Mouse (Mus musculus): Measurements from ENCODE around the gene Enc1. TPM values are rescaled to one million over a fixed set of nuclear protein-coding genes. Genes with fewer than 3 reads are reported as not detected.

Enc1 gene
- polyA plus RNA-seq (2015; fragmentation: Nextera tagmentation; extraction: Ambion mirVana) = 133 and 143 TPM in 2 replicates

DNA sequence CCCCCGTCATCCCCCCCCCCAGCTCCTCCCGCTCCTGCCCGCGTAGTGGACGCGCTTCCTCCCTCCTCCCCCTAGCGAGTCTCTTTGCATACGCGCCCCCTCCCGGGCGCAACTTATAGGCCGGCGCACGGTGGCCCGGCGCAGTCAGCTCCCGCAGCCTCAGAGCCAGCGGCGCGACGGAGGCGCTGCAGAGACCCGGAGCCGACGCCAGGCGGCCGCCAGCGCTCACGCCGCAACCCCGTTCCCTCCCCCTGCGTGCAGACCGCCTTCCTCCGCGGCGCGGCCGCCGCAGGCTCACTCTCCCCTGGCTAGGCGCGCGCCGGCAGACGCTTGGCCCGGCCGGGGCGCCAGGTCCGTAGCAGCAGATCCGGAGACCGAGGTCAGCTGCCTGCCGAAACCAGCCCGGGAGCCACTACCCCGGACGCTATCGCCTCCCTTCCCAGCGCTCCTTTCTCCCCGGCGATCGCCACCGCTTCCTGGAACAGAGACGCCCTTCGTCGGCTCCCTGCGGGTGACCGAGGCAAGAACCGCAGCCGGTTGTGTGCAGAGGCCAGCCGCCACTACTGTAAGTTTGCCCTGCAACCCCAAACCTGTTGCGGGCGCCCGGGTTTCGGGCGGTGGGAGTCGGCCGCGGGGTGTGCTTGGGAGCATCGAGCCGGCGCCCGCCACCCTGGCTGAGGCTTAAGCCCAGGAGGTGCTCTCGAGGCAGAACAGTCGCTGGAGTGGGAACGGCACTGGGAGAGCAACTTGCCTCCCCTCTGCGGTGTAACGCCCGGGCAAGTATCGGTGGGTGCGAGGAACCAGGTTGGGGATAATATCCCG lies at the start of gene Enc1:
TSS of gene Enc1 (plus strand) at position 141 of the 822 bp plus-strand sequence.
- H3K36me3 ChIP-seq (ENCODE audit: control insufficient read depth, insufficient read depth) = peaks cover 10% of the 10 kb centered on the region
- no peaks in the 10 kb centered on the region for H3K27me3 ChIP-seq (replicated peaks; ENCODE audit: control insufficient read depth, insufficient read depth, low read length)
- H3K4me3 ChIP-seq (replicated peaks; ENCODE audit: low read length) = peak within 1 kb of the TSS; percentile 91
- H3K9ac ChIP-seq (replicated peaks; ENCODE audit: low read depth, low read length) = peak within 1 kb of the TSS; percentile 97
- peak within 1 kb of the TSS; percentile 99 for H3K27ac ChIP-seq (ENCODE audit: low read length)
- H3K9me3 ChIP-seq (ENCODE audit: control insufficient read depth, low read length) = no peaks in the 10 kb centered on the region
- ATAC-seq = peak; percentile 90
- H3K4me2 ChIP-seq (ENCODE audit: low read length) = peak within 1 kb of the TSS; percentile 86
- H3K4me1 ChIP-seq (replicated peaks; ENCODE audit: control insufficient read depth, insufficient read depth, low read length) = peaks cover 52% of the 10 kb centered on the region
- under 1% methylated on average over 79 of the region's 89 CpGs for WGBS

DNA sequence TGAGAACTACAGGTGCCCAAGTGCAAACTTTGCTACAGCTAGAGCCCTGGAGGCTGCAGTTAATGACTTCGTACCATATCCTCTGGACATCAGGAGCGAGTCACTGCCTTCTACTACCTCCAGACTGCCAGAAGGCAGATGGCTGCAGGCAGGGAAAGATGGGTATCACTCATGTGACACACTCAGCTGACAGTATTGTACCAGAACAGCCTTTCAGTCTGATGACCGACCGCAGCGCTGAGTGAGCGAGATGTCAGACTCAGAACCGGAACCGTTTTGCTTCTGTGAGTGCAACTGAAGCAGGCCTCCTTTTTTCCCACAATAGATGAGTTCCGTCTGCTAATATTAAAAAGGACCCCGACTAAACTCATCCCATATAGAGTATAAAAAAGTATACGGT lies 48.3 kb upstream of the Enc1 start:
- Histone ChIP-seq H3K4me3 (replicated peaks; ENCODE audit: low read length) (no peak overlapping the region), H3K9ac (replicated peaks; ENCODE audit: low read depth, low read length) (no peak overlapping the region), H3K27ac (ENCODE audit: low read length) (no peak overlapping the region), H3K9me3 (ENCODE audit: control insufficient read depth, low read length) (no peaks in the 10 kb centered on the region), H3K36me3 (ENCODE audit: control insufficient read depth, insufficient read depth) (no peaks in the 10 kb centered on the region), H3K4me2 (ENCODE audit: low read length) (no peak overlapping the region), H3K27me3 (replicated peaks; ENCODE audit: control insufficient read depth, insufficient read depth, low read length) (no peaks in the 10 kb centered on the region), H3K4me1 (replicated peaks; ENCODE audit: control insufficient read depth, insufficient read depth, low read length) (peaks cover 11% of the 10 kb centered on the region)
- WGBS = 79% methylated on average over 11 of the region's 11 CpGs
- ATAC-seq = no peak

DNA sequence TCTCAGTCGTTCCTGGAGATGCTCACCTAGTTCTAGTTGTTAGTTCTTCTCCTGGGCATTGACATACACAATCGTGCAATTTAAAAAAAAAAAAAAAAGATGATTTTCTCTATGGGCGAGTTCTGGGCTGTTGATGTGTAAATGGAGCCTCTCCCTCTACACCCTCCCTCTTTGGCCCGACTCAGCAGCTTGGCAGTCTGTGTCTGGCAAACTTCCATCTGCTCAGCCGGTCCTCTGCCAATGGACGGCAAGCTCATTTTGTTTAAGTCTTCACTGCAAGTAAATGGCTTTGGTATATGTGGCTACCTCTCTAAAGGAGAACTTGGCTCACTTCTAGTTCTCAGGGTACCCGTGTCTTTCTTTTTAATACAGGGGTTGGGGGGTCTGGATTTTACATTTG lies 47.5 kb upstream of the Enc1 start:
- Histone ChIP-seq H3K9me3 (ENCODE audit: control insufficient read depth, low read length) (no peaks in the 10 kb centered on the region), H3K36me3 (ENCODE audit: control insufficient read depth, insufficient read depth) (no peaks in the 10 kb centered on the region), H3K9ac (replicated peaks; ENCODE audit: low read depth, low read length) (no peak overlapping the region), H3K4me2 (ENCODE audit: low read length) (no peak overlapping the region), H3K27ac (ENCODE audit: low read length) (no peak overlapping the region), H3K4me1 (replicated peaks; ENCODE audit: control insufficient read depth, insufficient read depth, low read length) (peaks cover 18% of the 10 kb centered on the region), H3K4me3 (replicated peaks; ENCODE audit: low read length) (no peak overlapping the region), H3K27me3 (replicated peaks; ENCODE audit: control insufficient read depth, insufficient read depth, low read length) (no peaks in the 10 kb centered on the region)
- WGBS = 20% methylated on average over 7 of the region's 7 CpGs
- ATAC-seq = peak; percentile 83

DNA sequence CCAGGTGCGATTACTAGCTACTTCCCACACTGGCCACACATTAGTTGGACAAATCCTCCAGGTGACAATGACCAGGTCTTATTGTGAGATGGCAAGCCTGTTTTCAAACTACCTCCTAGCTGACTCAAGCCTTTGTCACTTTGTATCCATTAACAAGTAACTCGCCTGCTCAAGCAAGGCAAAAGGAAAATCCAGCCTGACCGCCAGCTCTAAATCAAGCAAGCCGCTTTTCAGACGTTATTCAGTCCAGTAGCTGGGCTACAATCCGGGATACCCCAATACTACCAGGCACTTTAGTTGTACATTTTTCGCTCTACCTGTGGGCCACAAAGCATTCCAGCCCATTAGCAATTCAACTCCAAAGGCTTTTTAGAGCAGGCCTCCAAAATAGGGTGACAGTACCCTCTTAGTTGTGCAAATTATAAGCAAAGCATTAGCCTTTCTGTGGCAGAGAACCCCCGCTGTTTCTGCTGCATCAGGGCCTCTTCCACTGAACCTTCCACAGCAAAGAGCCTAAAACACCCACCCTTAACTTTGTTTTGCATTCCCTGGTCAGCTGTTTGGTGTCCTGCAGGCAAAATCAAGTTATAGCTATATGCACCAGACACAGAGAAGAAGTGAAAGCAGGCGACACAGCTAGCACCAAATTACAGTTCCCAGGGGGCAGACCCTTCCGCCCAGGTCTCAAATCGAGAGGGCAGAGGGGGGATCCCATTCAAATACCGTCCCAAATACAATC lies 44.5 kb upstream of the Enc1 start:
- Histone ChIP-seq H3K4me2 (ENCODE audit: low read length) (no peak overlapping the region), H3K27ac (ENCODE audit: low read length) (no peak overlapping the region), H3K27me3 (replicated peaks; ENCODE audit: control insufficient read depth, insufficient read depth, low read length) (no peaks in the 10 kb centered on the region), H3K9ac (replicated peaks; ENCODE audit: low read depth, low read length) (no peak overlapping the region), H3K4me3 (replicated peaks; ENCODE audit: low read length) (no peak overlapping the region), H3K4me1 (replicated peaks; ENCODE audit: control insufficient read depth, insufficient read depth, low read length) (peaks cover 18% of the 10 kb centered on the region), H3K36me3 (ENCODE audit: control insufficient read depth, insufficient read depth) (no peaks in the 10 kb centered on the region), H3K9me3 (ENCODE audit: control insufficient read depth, low read length) (no peaks in the 10 kb centered on the region)
- ATAC-seq = no peak
- WGBS = 46% methylated on average over 12 of the region's 12 CpGs

DNA sequence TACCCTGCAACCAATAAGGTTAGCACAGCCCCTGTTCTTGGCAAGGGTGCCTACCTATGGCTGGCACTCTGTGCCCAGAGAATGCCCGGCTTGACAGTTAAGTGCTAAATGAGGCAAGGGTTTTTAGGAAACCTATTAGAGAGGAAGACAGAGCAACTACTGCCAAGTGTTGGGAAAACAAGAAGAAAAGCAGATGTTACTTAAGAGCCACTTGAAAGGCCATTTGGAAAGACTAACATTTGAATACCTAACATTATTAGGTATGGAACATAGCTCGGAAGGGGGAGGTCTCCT lies 44.0 kb upstream of the Enc1 start:
- Histone ChIP-seq H3K9ac (replicated peaks; ENCODE audit: low read depth, low read length) (no peak overlapping the region), H3K9me3 (ENCODE audit: control insufficient read depth, low read length) (no peaks in the 10 kb centered on the region), H3K4me2 (ENCODE audit: low read length) (no peak overlapping the region), H3K4me1 (replicated peaks; ENCODE audit: control insufficient read depth, insufficient read depth, low read length) (peaks cover 18% of the 10 kb centered on the region), H3K27ac (ENCODE audit: low read length) (no peak overlapping the region), H3K4me3 (replicated peaks; ENCODE audit: low read length) (no peak overlapping the region), H3K27me3 (replicated peaks; ENCODE audit: control insufficient read depth, insufficient read depth, low read length) (no peaks in the 10 kb centered on the region), H3K36me3 (ENCODE audit: control insufficient read depth, insufficient read depth) (no peaks in the 10 kb centered on the region)
- 39% methylated on average over 2 of the region's 2 CpGs for WGBS
- no peak for ATAC-seq

DNA sequence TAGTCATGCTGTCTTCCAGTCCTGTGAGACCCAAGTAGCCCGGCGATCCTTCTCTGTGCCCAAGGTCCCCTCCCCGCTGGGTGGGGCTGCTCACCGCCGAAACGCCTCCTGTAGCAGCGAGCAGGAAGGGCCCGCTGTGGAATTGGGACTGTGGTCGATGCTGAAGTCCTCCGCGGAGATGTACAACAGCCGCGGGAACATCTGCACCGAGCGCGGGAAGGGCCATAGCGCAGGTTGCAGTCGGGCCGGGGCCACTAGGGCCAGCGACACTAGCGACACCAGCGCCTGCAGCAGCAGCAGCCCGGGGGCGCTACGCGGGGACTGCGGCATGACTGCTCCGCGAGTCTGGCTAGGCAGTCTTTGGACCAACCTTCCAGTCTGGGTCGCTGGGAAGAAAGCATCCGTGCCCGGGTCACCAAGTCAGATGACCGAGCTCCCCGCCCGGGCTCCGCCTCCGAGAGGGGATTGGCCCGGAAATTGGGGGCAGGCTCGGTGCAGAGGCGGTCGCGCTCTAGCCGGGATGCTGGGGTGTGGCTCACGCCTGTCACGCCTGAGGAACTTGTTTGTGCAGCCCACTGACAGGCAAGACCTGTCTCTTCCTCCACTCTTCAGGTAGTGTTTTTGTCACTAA lies 42.9 kb upstream of the Enc1 start, which contains the start of gene Hexb:
TSS of gene Hexb (minus strand) at position 426 of the 631 bp plus-strand sequence.
- no peaks in the 10 kb centered on the region for H3K36me3 ChIP-seq (ENCODE audit: control insufficient read depth, insufficient read depth)
- peak within 1 kb of the TSS; percentile 76 for H3K9ac ChIP-seq (replicated peaks; ENCODE audit: low read depth, low read length)
- H3K9me3 ChIP-seq (ENCODE audit: control insufficient read depth, low read length) = no peaks in the 10 kb centered on the region
- WGBS = under 1% methylated on average over 45 of the region's 45 CpGs
- peak; percentile 73 for ATAC-seq
- no peak within 1 kb of the TSS for H3K27ac ChIP-seq (ENCODE audit: low read length)
- peaks cover 17% of the 10 kb centered on the region for H3K4me1 ChIP-seq (replicated peaks; ENCODE audit: control insufficient read depth, insufficient read depth, low read length)
- peak within 1 kb of the TSS; percentile 64 for H3K4me3 ChIP-seq (replicated peaks; ENCODE audit: low read length)
- peak within 1 kb of the TSS; percentile 96 for H3K4me2 ChIP-seq (ENCODE audit: low read length)
- H3K27me3 ChIP-seq (replicated peaks; ENCODE audit: control insufficient read depth, insufficient read depth, low read length) = no peaks in the 10 kb centered on the region

DNA sequence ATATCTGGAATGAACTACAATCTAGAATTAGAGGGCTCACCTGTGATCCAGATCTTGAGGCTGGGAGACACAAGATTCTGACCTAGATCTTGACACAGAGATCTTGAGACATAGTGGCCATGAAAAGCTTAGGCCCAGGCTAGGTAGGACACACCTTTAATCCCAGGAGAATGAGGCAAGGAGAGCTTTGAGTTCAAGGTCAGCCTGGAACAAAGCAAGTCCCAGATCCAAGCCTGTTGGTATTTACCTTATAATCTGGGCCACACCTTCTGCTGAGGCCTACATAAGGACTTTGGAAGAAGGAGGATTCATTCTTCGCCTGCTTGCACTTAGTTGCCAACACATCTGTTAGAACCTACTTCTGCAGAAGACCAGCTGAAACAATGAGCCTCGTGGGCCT lies 41.8 kb upstream of the Enc1 start:
- Histone ChIP-seq H3K4me2 (ENCODE audit: low read length) (no peak overlapping the region), H3K9ac (replicated peaks; ENCODE audit: low read depth, low read length) (no peak overlapping the region), H3K27me3 (replicated peaks; ENCODE audit: control insufficient read depth, insufficient read depth, low read length) (no peaks in the 10 kb centered on the region), H3K4me3 (replicated peaks; ENCODE audit: low read length) (no peak overlapping the region), H3K36me3 (ENCODE audit: control insufficient read depth, insufficient read depth) (no peaks in the 10 kb centered on the region), H3K27ac (ENCODE audit: low read length) (no peak overlapping the region), H3K4me1 (replicated peaks; ENCODE audit: control insufficient read depth, insufficient read depth, low read length) (peaks cover 10% of the 10 kb centered on the region), H3K9me3 (ENCODE audit: control insufficient read depth, low read length) (no peaks in the 10 kb centered on the region)
- 82% methylated on average over 2 of the region's 2 CpGs for WGBS
- no peak for ATAC-seq

DNA sequence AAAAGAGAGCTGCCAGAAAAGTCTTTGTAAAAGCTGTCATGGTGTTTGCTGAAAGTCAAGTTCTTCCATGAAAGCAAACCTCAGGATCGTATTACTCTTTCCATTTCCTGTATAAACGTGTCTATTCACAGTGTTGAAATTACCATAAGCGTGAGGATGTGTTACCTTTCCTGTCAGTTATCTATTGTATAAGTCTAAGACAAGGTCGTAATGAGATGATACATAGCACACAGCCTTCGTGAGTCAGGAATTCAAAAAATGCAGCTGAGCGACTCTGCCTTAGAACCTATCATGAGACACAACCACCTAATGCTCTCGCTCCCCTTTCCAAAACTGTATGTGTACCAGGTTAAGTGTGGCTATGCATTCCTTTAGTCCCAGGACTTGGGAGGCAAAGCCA lies 39.8 kb upstream of the Enc1 start:
- no peak overlapping the region for H3K27ac ChIP-seq (ENCODE audit: low read length)
- no peaks in the 10 kb centered on the region for H3K36me3 ChIP-seq (ENCODE audit: control insufficient read depth, insufficient read depth)
- no peak overlapping the region for H3K9ac ChIP-seq (replicated peaks; ENCODE audit: low read depth, low read length)
- peaks cover 17% of the 10 kb centered on the region for H3K4me1 ChIP-seq (replicated peaks; ENCODE audit: control insufficient read depth, insufficient read depth, low read length)
- no peak overlapping the region for H3K4me2 ChIP-seq (ENCODE audit: low read length)
- no peaks in the 10 kb centered on the region for H3K27me3 ChIP-seq (replicated peaks; ENCODE audit: control insufficient read depth, insufficient read depth, low read length)
- no peak for ATAC-seq
- no peaks in the 10 kb centered on the region for H3K9me3 ChIP-seq (ENCODE audit: control insufficient read depth, low read length)
- H3K4me3 ChIP-seq (replicated peaks; ENCODE audit: low read length) = no peak overlapping the region
- WGBS = 76% methylated on average over 7 of the region's 7 CpGs

DNA sequence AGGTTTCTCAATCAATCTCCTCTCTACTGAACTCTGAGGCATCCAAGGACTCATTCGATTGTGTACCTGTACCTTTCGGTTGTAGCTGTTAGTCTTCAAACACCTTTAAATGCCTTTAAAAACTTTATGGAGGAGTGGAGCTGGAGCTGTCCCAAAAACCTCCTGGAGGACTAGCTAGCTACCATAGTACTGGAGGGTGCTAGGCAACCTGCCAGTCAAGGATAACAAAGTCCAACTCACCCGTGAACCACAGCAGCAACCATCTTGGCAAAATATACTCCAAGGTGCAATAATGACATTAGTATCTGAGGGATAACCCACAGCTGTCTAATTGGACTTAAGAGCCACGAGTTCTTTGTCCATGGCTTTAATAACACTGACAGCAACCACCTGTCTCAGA lies 39.0 kb upstream of the Enc1 start:
- WGBS = 71% methylated on average over 4 of the region's 4 CpGs
- Histone ChIP-seq H3K27ac (ENCODE audit: low read length) (no peak overlapping the region), H3K36me3 (ENCODE audit: control insufficient read depth, insufficient read depth) (no peaks in the 10 kb centered on the region), H3K4me3 (replicated peaks; ENCODE audit: low read length) (no peak overlapping the region), H3K27me3 (replicated peaks; ENCODE audit: control insufficient read depth, insufficient read depth, low read length) (no peaks in the 10 kb centered on the region), H3K9me3 (ENCODE audit: control insufficient read depth, low read length) (no peaks in the 10 kb centered on the region), H3K4me1 (replicated peaks; ENCODE audit: control insufficient read depth, insufficient read depth, low read length) (peaks cover 14% of the 10 kb centered on the region), H3K4me2 (ENCODE audit: low read length) (no peak overlapping the region), H3K9ac (replicated peaks; ENCODE audit: low read depth, low read length) (no peak overlapping the region)
- no peak for ATAC-seq
